Mouse (Mus musculus) liver, embryonic 13.5 days (tissue): ENCODE data around the gene Kbtbd12. TPM values are rescaled to one million over a fixed set of nuclear protein-coding genes. Genes with fewer than 3 reads are reported as not detected.

Experiments
- ATAC-seq: fragments of 200-750 bp; cut with Nextera tagmentation; 2 replicates; pipeline ENCODE4 v1.8.0; 2017; ENCODE audit warnings: low read depth, mild to moderate bottlenecking, moderate number of reproducible peaks, moderate library complexity
- DNase-seq: peaks from one replicate; pipeline ENCODE4 v3.0.0; 2022
- H3K27ac ChIP-seq: fragments of 300-500 bp; sonication (generic); 2 replicates; pipeline ENCODE4 v1.5.1; 2015; ENCODE audit warnings: moderate library complexity, mild to moderate bottlenecking, inconsistent platforms
- H3K27me3 ChIP-seq: fragments of 300-500 bp; sonication (generic); 2 replicates; pipeline ENCODE4 v1.6.1; 2015; ENCODE audit warnings: mild to moderate bottlenecking, inconsistent platforms
- H3K36me3 ChIP-seq: fragments of 300-500 bp; sonication (generic); 2 replicates; pipeline ENCODE4 v1.6.1; 2015; ENCODE audit warnings: mild to moderate bottlenecking, inconsistent platforms
- H3K4me1 ChIP-seq: fragments of 300-500 bp; sonication (generic); replicated peaks from 2 replicates; pipeline ENCODE4 v1.6.1; 2015; ENCODE audit warnings: inconsistent platforms
- H3K4me2 ChIP-seq: fragments of 300-500 bp; sonication (generic); 2 replicates; pipeline ENCODE4 v1.6.1; 2015; ENCODE audit warnings: inconsistent platforms, mild to moderate bottlenecking, moderate library complexity
- H3K4me3 ChIP-seq: fragments of 300-500 bp; sonication (generic); replicated peaks from 2 replicates; pipeline ENCODE4 v1.5.1; 2015; ENCODE audit warnings: mild to moderate bottlenecking, inconsistent platforms
- H3K9ac ChIP-seq: fragments of 300-500 bp; sonication (generic); 2 replicates; pipeline ENCODE4 v1.6.1; 2015; ENCODE audit warnings: mild to moderate bottlenecking, inconsistent platforms
- H3K9me3 ChIP-seq: fragments of 300-500 bp; sonication (generic); replicated peaks from 2 replicates; pipeline ENCODE4 v1.6.1; 2016; ENCODE audit warnings: inconsistent platforms
- WGBS: fragments of 180-500 bp; shearing (Covaris S2); methylation state at CpG from one replicate; pipeline ENCODE4 v1.1.7; 2015; ENCODE audit not compliant: insufficient replicate concordance; 5-methylcytosine and 5-hydroxymethylcytosine counted together
- polyA plus RNA-seq: library from polyadenylated mRNA; unstranded; fragments of >200 nt; fragmentation: Nextera tagmentation; extraction: Ambion mirVana; gene quantifications from 2 replicates; pipeline ENCODE4 v1.2.1, GENCODE M21; 2015

Gene Kbtbd12
- polyA plus RNA-seq, 1 experiment from 2014 or later = 1.1 TPM

GRCm38 (mm10) chr6:88548405-88549049 is 89.2 kb downstream of the Kbtbd12 start:
- peak; percentile 83 for ATAC-seq
- H3K27ac ChIP-seq = no peak overlapping the region; the same call in 1 of the 2 replicates
- H3K4me2 ChIP-seq = no peak overlapping the region
- no peak overlapping the region for H3K9ac ChIP-seq
- H3K27me3 ChIP-seq = peaks cover 26% of the 10 kb centered on the region
- H3K4me1 ChIP-seq = peaks cover 35% of the 10 kb centered on the region
- 49% methylated on average over 10 of the region's 10 CpGs for WGBS
- no peaks in the 10 kb centered on the region for H3K36me3 ChIP-seq
- H3K4me3 ChIP-seq = no peak overlapping the region
- no peaks in the 10 kb centered on the region for H3K9me3 ChIP-seq
- DNase-seq = no peak

GRCm38 (mm10) chr6:88545397-88545790 is 92.4 kb downstream of the Kbtbd12 start:
- peaks cover 23% of the 10 kb centered on the region for H3K27me3 ChIP-seq
- ATAC-seq (no peak), DNase-seq (no peak)
- 26% methylated on average over 10 of the region's 10 CpGs for WGBS
- no peak overlapping the region for H3K4me3 ChIP-seq
- H3K27ac ChIP-seq = no peak overlapping the region
- H3K4me2 ChIP-seq = peak overlapping the region; percentile 41
- H3K9me3 ChIP-seq = no peaks in the 10 kb centered on the region
- peak overlapping the region; percentile 36; the same call in 1 of the 2 replicates for H3K9ac ChIP-seq
- H3K4me1 ChIP-seq = peaks cover 35% of the 10 kb centered on the region
- no peaks in the 10 kb centered on the region for H3K36me3 ChIP-seq

- DNase-seq (peak; percentile 35), ATAC-seq (peak; percentile 41; the same call in 1 of the 2 replicates)
- Histone ChIP-seq H3K9ac (peak overlapping the region; percentile 36; the same call in 1 of the 2 replicates), H3K4me1 (peaks cover 35% of the 10 kb centered on the region), H3K36me3 (no peaks in the 10 kb centered on the region), H3K27ac (no peak overlapping the region), H3K9me3 (no peaks in the 10 kb centered on the region), H3K27me3 (peaks cover 27% of the 10 kb centered on the region), H3K4me3 (no peak overlapping the region), H3K4me2 (peak overlapping the region; percentile 41)
- 17% methylated on average over 11 of the region's 11 CpGs for WGBS
These were observed 92.9 kb downstream of the Kbtbd12 start for GRCm38 (mm10) chr6:88544644-88545396.

GRCm38 (mm10) chr6:88544241-88544640 is 93.5 kb downstream of the Kbtbd12 start:
- H3K27me3 ChIP-seq = peaks cover 27% of the 10 kb centered on the region
- peaks cover 35% of the 10 kb centered on the region for H3K4me1 ChIP-seq
- ATAC-seq (no peak), DNase-seq (no peak)
- no peaks in the 10 kb centered on the region for H3K9me3 ChIP-seq
- WGBS = 71% methylated on average over 3 of the region's 3 CpGs
- no peak overlapping the region for H3K9ac ChIP-seq
- H3K36me3 ChIP-seq = no peaks in the 10 kb centered on the region
- no peak overlapping the region for H3K27ac ChIP-seq
- no peak overlapping the region for H3K4me3 ChIP-seq
- no peak overlapping the region for H3K4me2 ChIP-seq

- Histone ChIP-seq H3K4me2 (no peak overlapping the region), H3K9ac (no peak overlapping the region), H3K9me3 (no peaks in the 10 kb centered on the region), H3K27me3 (peaks cover 16% of the 10 kb centered on the region), H3K36me3 (no peaks in the 10 kb centered on the region), H3K27ac (no peak overlapping the region), H3K4me1 (peaks cover 10% of the 10 kb centered on the region), H3K4me3 (no peak overlapping the region)
- WGBS = 64% methylated on average over 2 of the region's 2 CpGs
- no peak for ATAC-seq
- no peak for DNase-seq
These were observed 97.5 kb downstream of the Kbtbd12 start for GRCm38 (mm10) chr6:88540093-88540755.

GRCm38 (mm10) chr6:88530306-88530705 is 107.4 kb downstream of the Kbtbd12 start:
- Histone ChIP-seq H3K4me1 (no peaks in the 10 kb centered on the region), H3K4me2 (no peak overlapping the region), H3K36me3 (no peaks in the 10 kb centered on the region), H3K9me3 (no peaks in the 10 kb centered on the region), H3K9ac (no peak overlapping the region), H3K27ac (no peak overlapping the region), H3K4me3 (no peak overlapping the region), H3K27me3 (peaks cover 5% of the 10 kb centered on the region; the same call in 1 of the 2 replicates)
- DNase-seq (no peak), ATAC-seq (no peak)

GRCm38 (mm10) chr6:88524056-88524455 is 113.7 kb downstream of the Kbtbd12 start:
- DNase-seq = no peak
- Histone ChIP-seq H3K27me3 (no peaks in the 10 kb centered on the region), H3K4me1 (peaks cover 16% of the 10 kb centered on the region), H3K4me2 (no peak overlapping the region), H3K27ac (no peak overlapping the region), H3K9me3 (no peaks in the 10 kb centered on the region), H3K36me3 (no peaks in the 10 kb centered on the region), H3K4me3 (no peak overlapping the region), H3K9ac (no peak overlapping the region)
- no peak for ATAC-seq
- WGBS = 79% methylated on average over 4 of the region's 4 CpGs

GRCm38 (mm10) chr6:88523451-88523850 is 114.3 kb downstream of the Kbtbd12 start:
- H3K36me3 ChIP-seq = no peaks in the 10 kb centered on the region
- DNase-seq = no peak
- ATAC-seq = no peak
- 79% methylated on average over 3 of the region's 3 CpGs for WGBS
- no peak overlapping the region for H3K9ac ChIP-seq
- H3K4me1 ChIP-seq = peaks cover 17% of the 10 kb centered on the region
- H3K27me3 ChIP-seq = no peaks in the 10 kb centered on the region
- H3K27ac ChIP-seq = no peak overlapping the region
- no peaks in the 10 kb centered on the region for H3K9me3 ChIP-seq
- no peak overlapping the region for H3K4me2 ChIP-seq
- H3K4me3 ChIP-seq = no peak overlapping the region

GRCm38 (mm10) chr6:88523043-88523442 is 114.7 kb downstream of the Kbtbd12 start:
- H3K4me3 ChIP-seq = no peak overlapping the region
- no peaks in the 10 kb centered on the region for H3K36me3 ChIP-seq
- H3K27ac ChIP-seq = no peak overlapping the region
- DNase-seq = no peak
- 32% methylated on average over 3 of the region's 3 CpGs for WGBS
- no peak for ATAC-seq
- H3K9ac ChIP-seq = no peak overlapping the region
- H3K27me3 ChIP-seq = no peaks in the 10 kb centered on the region
- H3K9me3 ChIP-seq = no peaks in the 10 kb centered on the region
- H3K4me1 ChIP-seq = peaks cover 17% of the 10 kb centered on the region
- H3K4me2 ChIP-seq = no peak overlapping the region

GRCm38 (mm10) chr6:88522606-88523005 is 115.1 kb downstream of the Kbtbd12 start:
- no peaks in the 10 kb centered on the region for H3K27me3 ChIP-seq
- no peaks in the 10 kb centered on the region for H3K9me3 ChIP-seq
- H3K4me3 ChIP-seq = no peak overlapping the region
- no peak overlapping the region for H3K27ac ChIP-seq
- no peaks in the 10 kb centered on the region for H3K36me3 ChIP-seq
- ATAC-seq = no peak
- H3K9ac ChIP-seq = no peak overlapping the region
- WGBS = 21% methylated on average over 3 of the region's 3 CpGs
- no peak overlapping the region for H3K4me2 ChIP-seq
- H3K4me1 ChIP-seq = peaks cover 20% of the 10 kb centered on the region
- no peak for DNase-seq

GRCm38 (mm10) chr6:88521821-88522220 is 115.9 kb downstream of the Kbtbd12 start:
- DNase-seq (no peak), ATAC-seq (no peak)
- Histone ChIP-seq H3K9ac (no peak overlapping the region), H3K36me3 (peaks cover 1% of the 10 kb centered on the region; the same call in 1 of the 2 replicates), H3K9me3 (no peaks in the 10 kb centered on the region), H3K4me1 (peaks cover 28% of the 10 kb centered on the region), H3K27ac (no peak overlapping the region), H3K4me3 (no peak overlapping the region), H3K4me2 (no peak overlapping the region), H3K27me3 (no peaks in the 10 kb centered on the region)
- 76% methylated on average over 7 of the region's 7 CpGs for WGBS
